Mouse (Mus musculus): ENCODE measurements at regions not wholly inside any gene's neighbourhood (a gene's known extent, or its start where the extent isn't known, plus 50 kb on each side); places are given as distances from the start of the nearest gene placed in this dataset.

DNA sequence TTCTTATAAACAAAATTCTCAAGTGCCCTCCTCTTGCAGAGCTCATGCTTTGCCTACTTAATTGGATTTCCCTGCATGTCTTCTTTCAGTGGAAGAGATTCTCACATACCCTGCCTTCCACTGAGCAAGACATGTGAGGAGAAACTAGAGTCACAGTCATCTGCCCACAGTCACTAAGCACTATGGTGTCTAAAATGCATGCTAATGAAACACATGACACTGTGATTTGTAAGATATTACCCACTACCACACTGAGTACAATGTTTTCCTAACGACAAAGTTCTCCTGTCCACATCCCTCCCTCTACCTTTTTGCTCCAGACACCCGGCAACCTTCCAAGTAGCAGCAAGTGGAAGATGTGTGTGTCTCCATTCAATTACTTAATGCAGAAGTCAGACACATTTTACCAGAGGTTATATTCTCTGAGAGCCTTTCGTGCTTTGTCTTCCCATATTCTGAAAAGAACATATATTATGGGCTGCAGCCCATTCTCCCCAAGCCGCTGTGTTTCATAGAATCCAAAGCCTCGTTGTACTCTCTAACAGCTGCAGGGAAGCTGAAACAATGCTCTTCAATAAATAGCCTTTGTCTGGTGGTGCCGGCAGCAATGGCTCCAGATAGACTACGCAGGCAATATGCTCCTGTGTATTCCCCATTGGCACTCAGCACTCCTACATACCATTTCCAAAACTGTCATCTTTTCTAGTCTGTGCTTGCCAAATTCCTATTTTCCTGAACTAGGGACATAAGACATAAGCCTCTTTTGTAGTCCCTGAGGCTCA lies 670.7 kb downstream of the Poteg start:
- H3K4me3 ChIP-seq, result no peak overlapping the region
- ATAC-seq (ENCODE audit: low read depth), result no peak
- no peak overlapping the region for H3K9ac ChIP-seq
- H3K36me3 ChIP-seq, result no peaks in the 10 kb centered on the region
- no peaks in the 10 kb centered on the region for H3K9me3 ChIP-seq
- H3K4me1 ChIP-seq (replicated peaks), result peaks cover 9% of the 10 kb centered on the region
- H3K27ac ChIP-seq (replicated peaks), result no peak overlapping the region; the same call in 1 of the 2 replicates
- WGBS, result 24% methylated on average over 7 of the region's 7 CpGs
- H3K27me3 ChIP-seq, result no peaks in the 10 kb centered on the region
- H3K4me2 ChIP-seq, result no peak overlapping the region; the same call in 1 of the 2 replicates

DNA sequence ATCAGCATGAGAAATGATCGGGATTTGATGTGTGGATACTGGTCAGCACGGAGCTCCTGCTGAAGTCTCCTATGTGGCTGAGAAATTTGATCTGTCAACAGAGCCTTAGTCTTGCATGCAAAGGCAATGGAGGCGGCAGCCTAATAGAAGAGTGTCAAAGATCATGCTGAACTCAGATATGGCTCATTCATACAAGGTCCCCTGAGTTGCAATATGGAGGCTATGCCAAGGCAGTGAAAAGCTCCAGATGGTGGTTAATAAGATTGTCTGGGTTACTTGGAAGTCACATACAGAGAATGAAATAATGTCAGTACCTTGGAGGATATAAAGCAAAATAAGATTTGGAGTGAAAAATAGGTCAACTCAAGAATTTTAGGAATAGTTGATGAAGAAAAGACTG lies 677.6 kb downstream of the Poteg start:
- no peaks in the 10 kb centered on the region for H3K36me3 ChIP-seq
- H3K4me3 ChIP-seq, result no peak overlapping the region
- no peak overlapping the region for H3K27ac ChIP-seq (replicated peaks)
- H3K9me3 ChIP-seq, result no peaks in the 10 kb centered on the region
- H3K4me1 ChIP-seq (replicated peaks), result no peaks in the 10 kb centered on the region
- ATAC-seq (ENCODE audit: low read depth), result no peak
- no peak overlapping the region for H3K9ac ChIP-seq
- WGBS, result 79% methylated on average over 3 of the region's 3 CpGs
- H3K4me2 ChIP-seq, result no peak overlapping the region
- no peaks in the 10 kb centered on the region for H3K27me3 ChIP-seq

DNA sequence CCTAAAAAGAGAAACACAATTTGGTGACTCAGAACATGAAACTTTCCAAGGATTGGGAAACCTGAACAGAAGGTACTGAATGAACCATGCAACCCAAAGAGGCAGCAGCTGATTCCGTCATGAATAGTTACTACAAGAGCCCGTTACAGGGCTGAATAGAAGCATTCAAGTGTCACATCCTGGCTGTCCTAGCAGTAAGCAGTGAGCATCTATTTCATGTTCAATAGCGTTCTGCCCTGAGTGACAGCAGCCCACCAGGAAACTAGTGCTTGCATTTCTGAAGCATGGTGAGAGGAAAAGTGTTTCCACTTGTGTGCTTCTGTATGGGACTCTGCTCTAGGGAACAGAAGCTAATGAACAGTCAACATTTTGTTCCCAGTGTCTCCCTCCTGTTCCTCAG lies 694.4 kb downstream of the Poteg start:
- Histone ChIP-seq H3K27ac (replicated peaks) (no peak overlapping the region), H3K9me3 (no peaks in the 10 kb centered on the region), H3K36me3 (no peaks in the 10 kb centered on the region), H3K4me3 (no peak overlapping the region), H3K4me1 (replicated peaks) (no peaks in the 10 kb centered on the region), H3K4me2 (no peak overlapping the region), H3K27me3 (no peaks in the 10 kb centered on the region), H3K9ac (no peak overlapping the region)
- WGBS, result 40% methylated on average over 3 of the region's 3 CpGs
- no peak for ATAC-seq (ENCODE audit: low read depth)

GRCm38 (mm10) chr8:28148599-28149452 lies 701.4 kb downstream of the Poteg start:
- ATAC-seq (ENCODE audit: low read depth), result peak; percentile 75; the same call in 1 of the 2 replicates
- Histone ChIP-seq H3K9ac (no peak overlapping the region), H3K9me3 (no peaks in the 10 kb centered on the region), H3K36me3 (no peaks in the 10 kb centered on the region), H3K4me1 (replicated peaks) (no peaks in the 10 kb centered on the region; the same call in 1 of the 2 replicates), H3K4me2 (no peak overlapping the region), H3K27me3 (no peaks in the 10 kb centered on the region), H3K4me3 (no peak overlapping the region), H3K27ac (replicated peaks) (no peak overlapping the region)
- 74% methylated on average over 14 of the region's 14 CpGs for WGBS

- Histone ChIP-seq H3K36me3 (no peaks in the 10 kb centered on the region), H3K9ac (no peak overlapping the region), H3K4me3 (no peak overlapping the region), H3K4me2 (no peak overlapping the region), H3K4me1 (replicated peaks) (no peaks in the 10 kb centered on the region; the same call in 1 of the 2 replicates), H3K27me3 (no peaks in the 10 kb centered on the region), H3K27ac (replicated peaks) (no peak overlapping the region), H3K9me3 (no peaks in the 10 kb centered on the region)
- ATAC-seq (ENCODE audit: low read depth), result no peak
- WGBS, result 89% methylated on average over 3 of the region's 3 CpGs
Measured at GRCm38 (mm10) chr8:28149453-28149767, 701.9 kb downstream of the Poteg start.

DNA sequence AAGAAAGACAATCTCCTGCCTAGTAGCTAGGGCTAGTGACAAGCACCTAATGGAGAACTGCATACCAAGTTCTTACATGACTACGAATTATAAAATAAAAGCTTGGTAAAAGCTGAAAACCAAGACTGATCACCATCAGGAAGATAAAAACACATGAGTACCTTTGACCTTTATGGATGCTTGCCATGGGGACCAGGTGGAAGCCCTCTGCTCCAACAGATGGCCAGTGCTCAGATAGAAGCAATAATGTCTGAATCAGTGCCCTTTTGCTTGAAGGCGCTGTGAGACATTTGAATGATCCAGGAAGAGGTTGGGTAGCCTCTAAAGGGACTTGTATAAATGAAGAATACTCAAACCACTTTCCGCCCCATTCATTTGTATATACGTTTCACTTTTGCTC lies 713.2 kb downstream of the Poteg start:
- 87% methylated on average over 4 of the region's 4 CpGs for WGBS
- H3K4me1 ChIP-seq (replicated peaks), result no peaks in the 10 kb centered on the region
- no peak overlapping the region for H3K27ac ChIP-seq (replicated peaks)
- no peaks in the 10 kb centered on the region for H3K36me3 ChIP-seq
- H3K4me3 ChIP-seq, result no peak overlapping the region
- no peaks in the 10 kb centered on the region for H3K27me3 ChIP-seq
- no peak overlapping the region for H3K9ac ChIP-seq
- no peaks in the 10 kb centered on the region for H3K9me3 ChIP-seq
- no peak for ATAC-seq (ENCODE audit: low read depth)
- H3K4me2 ChIP-seq, result no peak overlapping the region

GRCm38 (mm10) chr8:28168036-28168435 lies 720.6 kb downstream of the Poteg start:
- Histone ChIP-seq H3K36me3 (no peaks in the 10 kb centered on the region), H3K27ac (replicated peaks) (no peak overlapping the region), H3K9me3 (no peaks in the 10 kb centered on the region), H3K4me3 (no peak overlapping the region), H3K4me1 (replicated peaks) (no peaks in the 10 kb centered on the region), H3K9ac (no peak overlapping the region), H3K27me3 (no peaks in the 10 kb centered on the region), H3K4me2 (no peak overlapping the region)
- ATAC-seq (ENCODE audit: low read depth), result no peak
- 52% methylated on average over 1 of the region's 1 CpGs for WGBS

DNA sequence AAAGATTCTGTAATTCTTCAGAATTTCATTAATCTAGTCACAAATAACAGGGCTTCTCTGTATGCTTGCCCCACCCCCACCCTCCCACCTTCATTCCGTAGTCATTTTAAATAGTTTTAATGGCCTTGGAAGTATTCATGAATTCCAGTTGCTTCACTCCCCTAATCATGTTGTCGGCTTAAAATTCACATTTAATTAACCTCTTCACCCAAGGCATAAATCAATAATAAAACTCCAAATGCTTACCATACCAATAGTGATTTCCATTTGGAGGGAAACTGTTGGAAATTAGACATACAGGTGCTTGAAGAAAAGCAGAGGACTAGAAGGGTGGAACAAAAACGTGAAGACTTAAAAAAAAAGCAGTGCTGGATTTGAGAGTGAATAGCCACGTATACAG lies 724.0 kb downstream of the Poteg start:
- H3K36me3 ChIP-seq, result no peaks in the 10 kb centered on the region
- WGBS, result 41% methylated on average over 4 of the region's 4 CpGs
- H3K4me3 ChIP-seq, result no peak overlapping the region
- no peak for ATAC-seq (ENCODE audit: low read depth)
- no peak overlapping the region for H3K27ac ChIP-seq (replicated peaks)
- no peak overlapping the region for H3K4me2 ChIP-seq
- H3K9ac ChIP-seq, result no peak overlapping the region
- H3K9me3 ChIP-seq, result no peaks in the 10 kb centered on the region
- no peaks in the 10 kb centered on the region for H3K4me1 ChIP-seq (replicated peaks)
- no peaks in the 10 kb centered on the region for H3K27me3 ChIP-seq

DNA sequence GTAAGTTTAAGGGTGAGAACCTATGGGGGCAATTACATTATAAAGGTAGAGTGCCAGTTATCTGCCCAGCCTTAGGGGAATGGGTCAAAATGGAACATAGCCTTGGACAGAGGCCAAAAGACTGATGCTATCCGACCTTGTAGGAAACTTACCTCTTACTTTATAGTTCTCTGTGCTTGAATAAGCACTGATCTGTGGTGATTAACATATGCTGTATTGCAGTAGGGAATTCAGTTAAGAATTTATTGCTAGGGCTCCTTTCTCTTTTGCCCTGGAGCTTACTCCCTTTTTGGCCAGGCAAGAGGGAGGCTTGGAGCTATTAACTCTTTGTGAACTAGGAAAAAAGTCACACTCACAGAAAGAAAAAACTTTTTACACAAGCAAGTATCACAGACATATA lies 748.5 kb downstream of the Poteg start:
- no peak overlapping the region for H3K9ac ChIP-seq
- H3K4me1 ChIP-seq (replicated peaks), result peaks cover 4% of the 10 kb centered on the region; the same call in 1 of the 2 replicates
- H3K9me3 ChIP-seq, result no peaks in the 10 kb centered on the region
- ATAC-seq (ENCODE audit: low read depth), result no peak
- 20% methylated on average over 1 of the region's 1 CpGs for WGBS
- H3K27ac ChIP-seq (replicated peaks), result no peak overlapping the region
- no peak overlapping the region for H3K4me2 ChIP-seq
- no peaks in the 10 kb centered on the region for H3K36me3 ChIP-seq
- no peaks in the 10 kb centered on the region for H3K27me3 ChIP-seq
- H3K4me3 ChIP-seq, result no peak overlapping the region

DNA sequence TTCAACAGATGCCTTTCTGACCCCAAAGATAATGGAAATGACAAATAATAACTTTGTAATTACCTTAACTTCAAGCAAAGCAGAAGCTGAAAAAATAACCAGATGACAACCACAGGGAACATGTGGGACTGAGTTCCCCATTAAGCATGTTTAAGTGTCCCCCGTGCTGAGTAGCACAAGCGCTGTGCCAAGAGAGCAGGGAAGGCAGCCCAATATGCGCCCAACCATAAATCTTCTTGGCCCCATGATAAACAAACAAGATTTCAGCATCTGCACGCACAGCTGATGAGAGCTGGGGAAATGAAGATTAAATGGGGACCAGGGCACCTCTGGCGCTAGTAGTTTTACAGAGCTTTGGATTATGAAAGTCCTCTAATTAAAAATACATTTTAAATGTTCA lies 788.1 kb downstream of the Poteg start:
- no peaks in the 10 kb centered on the region for H3K4me1 ChIP-seq (replicated peaks)
- H3K4me2 ChIP-seq, result no peak overlapping the region
- no peaks in the 10 kb centered on the region for H3K27me3 ChIP-seq
- H3K36me3 ChIP-seq, result no peaks in the 10 kb centered on the region
- H3K9ac ChIP-seq, result no peak overlapping the region
- peak; percentile 69 for ATAC-seq (ENCODE audit: low read depth)
- no peak overlapping the region for H3K27ac ChIP-seq (replicated peaks)
- no peaks in the 10 kb centered on the region for H3K9me3 ChIP-seq
- H3K4me3 ChIP-seq, result no peak overlapping the region
- 50% methylated on average over 5 of the region's 5 CpGs for WGBS

GRCm38 (mm10) chr8:28239411-28239810 lies 791.9 kb downstream of the Poteg start:
- Histone ChIP-seq H3K27ac (replicated peaks) (no peak overlapping the region), H3K4me1 (replicated peaks) (no peaks in the 10 kb centered on the region), H3K4me3 (no peak overlapping the region), H3K4me2 (no peak overlapping the region), H3K9ac (no peak overlapping the region), H3K36me3 (no peaks in the 10 kb centered on the region), H3K27me3 (no peaks in the 10 kb centered on the region), H3K9me3 (no peaks in the 10 kb centered on the region)
- ATAC-seq (ENCODE audit: low read depth), result no peak
- WGBS, result 40% methylated on average over 7 of the region's 7 CpGs

GRCm38 (mm10) chr8:28252399-28253240 lies 805.1 kb downstream of the Poteg start:
- H3K9me3 ChIP-seq, result no peaks in the 10 kb centered on the region
- no peak overlapping the region for H3K27ac ChIP-seq (replicated peaks)
- H3K27me3 ChIP-seq, result no peaks in the 10 kb centered on the region
- no peaks in the 10 kb centered on the region for H3K36me3 ChIP-seq
- WGBS, result 46% methylated on average over 9 of the region's 9 CpGs
- H3K4me1 ChIP-seq (replicated peaks), result no peaks in the 10 kb centered on the region
- no peak overlapping the region for H3K4me3 ChIP-seq
- H3K9ac ChIP-seq, result no peak overlapping the region
- ATAC-seq (ENCODE audit: low read depth), result no peak
- no peak overlapping the region for H3K4me2 ChIP-seq
